Mouse (Mus musculus) heart, adult 2 months (tissue): Measurements from ENCODE around the gene Srrm3. TPM values are rescaled to one million over a fixed set of nuclear protein-coding genes. Genes with fewer than 3 reads are reported as not detected.

Experiments used
- DNase-seq, 2 experiments: peaks; one replicate each; pipeline ENCODE4 v3.0.0; 2021
- H3K27ac ChIP-seq: fragments of 200-600 bp; 2 replicates; pipeline ENCODE4 v1.8.1; 2022
- H3K27me3 ChIP-seq: fragments of 200-500 bp; 2 replicates; pipeline ENCODE4 v1.6.1; 2012; ENCODE audit warnings: mild to moderate bottlenecking, low read length, inconsistent platforms, mixed read lengths; ENCODE audit not compliant: control insufficient read depth, insufficient read depth
- H3K36me3 ChIP-seq: fragments of 200-500 bp; 2 replicates; pipeline ENCODE4 v1.6.1; 2012; ENCODE audit warnings: low read length, inconsistent platforms; ENCODE audit not compliant: control insufficient read depth, insufficient read depth
- H3K4me1 ChIP-seq: fragments of 200-500 bp; 2 replicates; pipeline ENCODE4 v1.6.1; 2011; ENCODE audit warnings: low read length; ENCODE audit not compliant: control insufficient read depth, insufficient read depth
- H3K4me3 ChIP-seq: fragments of 200-600 bp; 2 replicates; pipeline ENCODE4 v1.8.1; 2022
- H3K79me2 ChIP-seq: fragments of 200-500 bp; replicated peaks from 2 replicates; pipeline ENCODE4 v1.6.1; 2012; ENCODE audit warnings: mild to moderate bottlenecking, inconsistent platforms, low read length, moderate library complexity, mixed read lengths; ENCODE audit not compliant: control insufficient read depth, insufficient read depth
- H3K9ac ChIP-seq: fragments of 200-500 bp; 2 replicates; pipeline ENCODE4 v1.6.1; 2012; ENCODE audit warnings: low read depth, mild to moderate bottlenecking, control low read depth, inconsistent platforms, low read length, mixed read lengths
- CTCF ChIP-seq: fragments of 200-600 bp; IDR thresholded peaks from 2 replicates; pipeline ENCODE4 v1.8.1; 2022; ENCODE audit warnings: antibody characterized with exemption, mild to moderate bottlenecking, moderate library complexity
- EP300 ChIP-seq: fragments of 200-500 bp; IDR thresholded peaks from 2 replicates; pipeline ENCODE4 v1.6.1; 2011; ENCODE audit warnings: low read depth, low read length, control low read depth; ENCODE audit not compliant: insufficient read depth
- POLR2A ChIP-seq: fragments of 200-500 bp; IDR thresholded peaks from 2 replicates; pipeline ENCODE4 v1.6.1; 2011; ENCODE audit warnings: mild to moderate bottlenecking, low read depth, low read length, control low read depth; ENCODE audit not compliant: insufficient read depth
- WGBS: fragments of 180-500 bp; shearing (Covaris S2); methylation state at CpG from one replicate; pipeline ENCODE4 v1.1.7; 2018; 5-methylcytosine and 5-hydroxymethylcytosine counted together
- intact Hi-C: fragments of 180-260 bp; cut with DNase I; formaldehyde crosslinking; loops from one replicate; pipeline ENCODE4 v1.15.1; 2025
- polyA plus RNA-seq: library from polyadenylated mRNA; depleted of rRNA; stranded (reverse); fragments of >200 nt; gene quantifications from 2 replicates; pipeline ENCODE4 v1.2.3, GENCODE M21; 2012
- total RNA-seq, 2 experiments: library from RNA; stranded (reverse); gene quantifications; 2 replicates each; pipeline ENCODE4 v1.2.3; 2021

The Srrm3 gene
- total and polyA plus RNA-seq, 3 experiments, result not detected

DNA sequence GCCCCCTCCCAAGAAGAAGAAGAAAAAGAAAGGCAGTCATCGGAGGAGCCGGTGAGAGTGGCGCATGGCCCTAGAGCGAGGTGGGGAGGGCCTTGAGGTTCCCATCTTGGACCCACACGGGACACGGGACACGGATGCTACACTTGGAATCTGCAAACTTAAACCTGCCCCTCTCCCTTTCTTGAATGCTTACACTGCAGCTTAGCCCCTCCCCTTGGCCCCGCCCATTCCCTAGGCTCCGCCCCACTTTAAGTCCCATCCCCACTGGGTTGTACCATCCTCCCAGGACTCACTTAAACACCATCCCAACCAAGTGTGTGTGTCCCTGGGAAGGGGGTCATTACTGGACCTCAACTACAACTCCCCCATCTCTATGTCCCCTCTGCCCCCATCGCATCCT is 45.7 kb downstream of the Srrm3 start:
- Histone ChIP-seq H3K4me3 (no peak overlapping the region), H3K27me3 (peaks cover 23% of the 10 kb centered on the region), H3K79me2 (no peaks in the 10 kb centered on the region), H3K36me3 (no peaks in the 10 kb centered on the region), H3K4me1 (no peaks in the 10 kb centered on the region), H3K27ac (no peak overlapping the region), H3K9ac (no peak overlapping the region)
- TF ChIP-seq CTCF (no peak), POLR2A (no peak), EP300 (no peak)
- 6% methylated on average over 10 of the region's 10 CpGs for WGBS
- intact Hi-C loops, result no loop called here
- DNase-seq, result no peak

DNA sequence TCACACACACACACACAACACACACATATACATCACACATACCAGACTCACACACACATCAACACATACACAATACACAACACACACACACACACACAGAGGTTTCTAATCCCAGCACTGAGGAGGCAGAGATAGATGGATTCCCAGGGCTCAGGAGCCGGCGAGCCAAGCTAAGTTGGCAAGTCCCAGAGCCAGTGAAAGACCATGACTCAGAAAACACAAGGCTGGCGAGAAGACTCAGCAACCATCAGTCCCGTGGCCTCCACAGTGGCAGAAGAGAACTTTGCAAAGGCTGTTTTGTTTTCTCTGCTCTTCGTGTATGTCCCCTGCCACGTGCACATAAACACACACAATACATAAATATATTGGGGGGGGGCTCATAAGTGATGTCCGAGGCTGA is 47.0 kb downstream of the Srrm3 start:
- Histone ChIP-seq H3K9ac (no peak overlapping the region), H3K27me3 (peaks cover 25% of the 10 kb centered on the region), H3K4me1 (no peaks in the 10 kb centered on the region), H3K4me3 (no peak overlapping the region), H3K36me3 (no peaks in the 10 kb centered on the region), H3K79me2 (no peaks in the 10 kb centered on the region), H3K27ac (no peak overlapping the region)
- no peak for TF ChIP-seq POLR2A
- TF ChIP-seq EP300, result no peak
- no peak for TF ChIP-seq CTCF
- DNase-seq, result no peak
- intact Hi-C loops, result no loop called here
- WGBS, result 45% methylated on average over 7 of the region's 7 CpGs

DNA sequence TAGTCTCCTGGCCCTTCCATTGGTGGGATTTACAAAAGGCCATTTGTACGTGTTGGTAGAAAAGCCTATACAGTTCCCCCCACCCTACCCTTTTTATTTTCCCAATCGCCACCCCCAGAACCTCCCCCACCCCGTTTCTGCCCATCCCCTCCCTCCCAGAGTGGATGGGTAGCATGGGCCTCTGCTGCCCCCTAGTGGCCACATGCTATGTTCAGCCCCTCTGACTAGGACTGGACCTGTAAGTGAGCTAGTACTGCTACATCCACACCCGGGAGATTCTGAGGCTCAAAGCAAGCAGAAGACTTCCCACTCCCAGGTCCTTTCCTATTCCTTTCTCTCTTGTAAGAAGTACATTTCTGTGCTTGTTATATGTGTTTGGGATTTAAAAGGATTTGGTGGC is 48.5 kb downstream of the Srrm3 start:
- peak; percentile 63 to 84 for DNase-seq
- Histone ChIP-seq H3K27ac (no peak overlapping the region), H3K9ac (no peak overlapping the region), H3K79me2 (no peaks in the 10 kb centered on the region), H3K4me3 (no peak overlapping the region), H3K4me1 (no peaks in the 10 kb centered on the region), H3K27me3 (peaks cover 25% of the 10 kb centered on the region), H3K36me3 (no peaks in the 10 kb centered on the region)
- TF ChIP-seq CTCF (peak; percentile 77), POLR2A (no peak), EP300 (peak; percentile 69; the same call in 1 of the 2 replicates)
- 4% methylated on average over 4 of the region's 4 CpGs for WGBS
- intact Hi-C loops, result loop anchor here (1.0 kb wide), 2 partner anchors 61 to 239 kb away; no protein-coding TSS in a partner anchor

DNA sequence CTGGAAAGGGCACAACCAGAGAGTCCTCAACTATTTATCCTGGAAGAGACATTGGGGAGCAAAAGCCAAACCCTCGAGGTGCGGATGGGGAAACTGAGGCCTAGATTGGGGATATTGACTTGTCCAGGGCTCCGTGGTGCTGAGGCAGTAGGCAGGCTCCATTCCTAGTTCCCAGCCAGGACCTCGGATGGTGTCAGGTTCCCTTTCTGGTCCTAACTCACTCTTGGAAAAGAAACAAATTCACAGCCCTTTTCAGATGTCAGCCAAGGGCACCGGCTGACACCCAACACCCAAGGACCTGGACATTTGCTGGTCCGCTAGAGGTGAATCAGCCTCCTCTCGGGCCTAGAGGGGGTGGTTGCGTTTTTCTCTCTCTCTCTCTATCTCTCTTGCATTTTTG is 60.0 kb downstream of the Srrm3 start:
- Histone ChIP-seq H3K27me3 (peaks cover 14% of the 10 kb centered on the region), H3K79me2 (no peaks in the 10 kb centered on the region), H3K36me3 (no peaks in the 10 kb centered on the region), H3K4me3 (no peak overlapping the region), H3K4me1 (no peaks in the 10 kb centered on the region), H3K9ac (no peak overlapping the region), H3K27ac (no peak overlapping the region)
- TF ChIP-seq POLR2A (no peak), EP300 (no peak), CTCF (no peak)
- WGBS, result 59% methylated on average over 8 of the region's 8 CpGs
- intact Hi-C loops, result no loop called here
- DNase-seq, result no peak

DNA sequence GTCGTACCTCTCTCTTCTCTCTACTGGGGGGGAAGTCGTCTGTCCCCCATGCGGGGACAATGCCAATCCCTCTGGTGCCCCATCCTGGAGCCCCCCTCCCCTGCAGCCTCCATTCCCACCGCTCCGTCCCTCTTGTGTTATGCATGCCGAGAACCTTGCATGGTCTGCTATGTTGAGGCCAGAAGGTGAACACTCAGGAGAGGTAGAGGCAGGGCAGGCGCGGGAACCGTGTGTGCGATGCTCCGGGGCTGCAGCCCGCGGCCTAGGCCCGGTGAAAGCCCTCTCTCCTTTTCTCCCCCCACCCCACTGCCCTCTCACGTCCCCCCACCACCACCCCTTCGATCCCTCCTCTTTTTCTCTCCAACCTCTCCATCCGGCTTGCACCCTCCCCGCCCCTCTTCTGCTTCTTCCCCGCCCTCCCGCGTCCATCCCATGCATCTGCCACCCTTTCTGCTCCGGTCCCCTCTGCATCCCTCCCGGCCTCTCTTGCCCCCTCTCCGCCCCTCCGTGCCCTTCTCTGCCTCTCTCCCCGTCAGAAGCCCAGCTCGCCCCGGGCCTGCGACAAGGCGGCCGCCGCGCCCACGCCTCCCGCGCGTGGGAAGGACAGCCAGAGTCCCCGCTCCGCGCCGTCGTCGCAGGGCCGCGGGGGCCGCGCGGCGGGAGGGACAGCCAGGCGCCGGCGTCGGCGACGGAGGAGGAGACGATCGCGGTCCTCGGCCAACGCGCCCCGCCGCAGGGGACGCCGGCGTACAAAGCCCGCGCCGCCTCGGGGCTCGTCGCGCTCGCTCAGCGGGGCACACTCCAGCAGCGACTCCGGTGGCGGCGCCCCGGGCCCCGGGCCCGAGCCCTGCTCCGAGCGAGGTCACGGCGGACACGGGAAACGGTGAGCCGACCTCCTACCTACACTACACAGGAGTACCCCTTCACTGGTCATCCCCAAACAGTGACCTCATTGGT is 61.2 kb downstream of the Srrm3 start:
- DNase-seq, result peak in 1 of 2 experiments; percentile 21
- TF ChIP-seq CTCF (peak; percentile 19; the same call in 1 of the 2 replicates), POLR2A (no peak), EP300 (no peak)
- Histone ChIP-seq H3K27me3 (peaks cover 14% of the 10 kb centered on the region), H3K4me1 (no peaks in the 10 kb centered on the region), H3K79me2 (no peaks in the 10 kb centered on the region), H3K27ac (no peak overlapping the region), H3K4me3 (peak overlapping the region; percentile 31), H3K36me3 (no peaks in the 10 kb centered on the region), H3K9ac (peak overlapping the region; percentile 66)
- 2% methylated on average over 87 of the region's 89 CpGs for WGBS
- intact Hi-C loops, result no loop called here

DNA sequence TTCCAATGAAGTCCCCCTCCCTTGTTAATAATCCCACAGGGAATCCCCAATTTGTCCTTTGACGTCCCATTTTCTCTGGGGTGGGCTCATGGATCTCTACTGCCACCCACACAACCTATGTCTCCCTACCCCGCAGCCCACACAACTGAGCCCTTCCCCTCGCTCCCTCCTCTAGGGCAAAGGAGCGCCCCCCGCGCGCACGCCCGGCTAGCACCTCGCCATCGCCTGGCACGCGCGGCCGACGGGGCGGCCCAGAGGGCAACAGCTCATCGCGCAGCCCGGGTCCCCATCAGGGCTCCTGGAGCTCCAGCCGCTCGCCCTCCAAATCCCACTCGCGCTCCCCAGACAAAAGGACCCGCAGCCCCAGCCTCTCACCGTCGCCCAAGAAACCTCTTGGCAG is 62.0 kb downstream of the Srrm3 start:
- Histone ChIP-seq H3K4me3 (no peak overlapping the region), H3K79me2 (no peaks in the 10 kb centered on the region), H3K4me1 (no peaks in the 10 kb centered on the region), H3K36me3 (no peaks in the 10 kb centered on the region), H3K27ac (no peak overlapping the region), H3K27me3 (peaks cover 14% of the 10 kb centered on the region), H3K9ac (no peak overlapping the region)
- no peak for TF ChIP-seq EP300
- intact Hi-C loops, result no loop called here
- no peak for DNase-seq
- WGBS, result 3% methylated on average over 26 of the region's 27 CpGs
